Mouse (Mus musculus): ENCODE measurements around the gene Ets1.

DNA sequence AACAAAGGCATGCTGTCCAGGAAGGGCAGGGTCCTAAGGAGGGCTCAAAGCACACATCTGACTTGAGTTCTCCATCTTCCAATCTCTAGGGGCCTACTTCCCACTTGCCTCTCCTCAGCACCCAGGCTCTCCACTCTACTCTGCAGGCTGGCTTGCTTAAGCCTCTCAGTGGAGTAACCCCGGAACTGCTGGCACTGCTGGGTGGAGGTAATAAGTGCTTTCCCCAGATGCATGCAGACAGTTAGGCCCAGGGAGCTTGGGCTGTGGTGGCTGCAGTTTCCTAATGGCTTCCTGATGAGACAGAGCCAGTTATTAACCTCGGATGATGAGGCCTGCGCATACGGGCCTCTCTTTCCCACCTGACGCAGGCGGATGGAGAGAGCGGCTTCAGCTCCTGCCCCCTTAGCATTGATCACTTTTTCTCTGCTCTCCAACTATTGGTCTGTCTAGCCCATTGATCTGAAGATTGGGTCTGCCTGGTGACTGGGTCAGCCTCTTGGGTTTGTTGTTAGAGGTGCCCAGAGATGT is 76.4 kb downstream of the Ets1 start:
- TF ChIP-seq POLR2A (IDR thresholded peaks at IDR 0.05; ENCODE audit: low read depth, low read length) (no peak), CTCF (IDR thresholded peaks at IDR 0.05; ENCODE audit: borderline replicate concordance, insufficient read depth, low read length) (no peak)
